Mouse (Mus musculus) stomach, embryonic 16.5 days (tissue): Measurements from ENCODE around the gene Cnpy3. TPM values are rescaled to one million over a fixed set of nuclear protein-coding genes. Genes with fewer than 3 reads are reported as not detected.

ENCODE experiments used
- ATAC-seq: fragments of 200-750 bp; cut with Nextera tagmentation; 2 replicates; pipeline ENCODE4 v1.8.0; 2017; ENCODE audit warnings: moderate number of reproducible peaks, moderate TSS enrichment; ENCODE audit not compliant: insufficient read depth, low FRiP score
- H3K27ac ChIP-seq: fragments of 300-500 bp; sonication (generic); 2 replicates; pipeline ENCODE4 v1.5.1; 2014; ENCODE audit warnings: low read length
- H3K27me3 ChIP-seq: fragments of 300-500 bp; sonication (generic); 2 replicates; pipeline ENCODE4 v1.6.1; 2014; ENCODE audit warnings: low read length, control low read depth, mixed read lengths; ENCODE audit not compliant: control insufficient read depth, insufficient read depth
- H3K36me3 ChIP-seq: fragments of 300-500 bp; sonication (generic); 2 replicates; pipeline ENCODE4 v1.6.1; 2014; ENCODE audit warnings: low read length; ENCODE audit not compliant: control insufficient read depth, insufficient read depth
- H3K4me1 ChIP-seq: fragments of 300-500 bp; sonication (generic); 2 replicates; pipeline ENCODE4 v1.6.1; 2014; ENCODE audit warnings: low read length, control low read depth, mixed read lengths; ENCODE audit not compliant: control insufficient read depth, insufficient read depth
- H3K4me2 ChIP-seq: fragments of 300-500 bp; sonication (generic); 2 replicates; pipeline ENCODE4 v1.6.1; 2014; ENCODE audit warnings: low read depth, low read length, mixed read lengths
- H3K4me3 ChIP-seq: fragments of 300-500 bp; sonication (generic); replicated peaks from 2 replicates; pipeline ENCODE4 v1.5.1; 2014; ENCODE audit warnings: mild to moderate bottlenecking, low read length
- H3K9ac ChIP-seq: fragments of 300-500 bp; sonication (generic); 2 replicates; pipeline ENCODE4 v1.6.1; 2014; ENCODE audit warnings: low read length
- H3K9me3 ChIP-seq: fragments of 300-500 bp; sonication (generic); replicated peaks from 2 replicates; pipeline ENCODE4 v1.6.1; 2016; ENCODE audit warnings: low read length, control low read depth; ENCODE audit not compliant: control insufficient read depth
- WGBS: fragments of 180-500 bp; shearing (Covaris S2); extraction: QIAGEN DNeasy Blood & Tissue Kit; methylation state at CpG from one replicate; pipeline ENCODE4 v1.1.7; 2014; 5-methylcytosine and 5-hydroxymethylcytosine counted together
- polyA plus RNA-seq: library from polyadenylated mRNA; unstranded; fragments of >200 nt; fragmentation: Nextera tagmentation; extraction: Ambion mirVana; gene quantifications from 2 replicates; pipeline ENCODE4 v1.2.1, GENCODE M21; 2015

Cnpy3 gene
- polyA plus RNA-seq, 1 experiment from 2014 or later = 70.7 TPM

DNA sequence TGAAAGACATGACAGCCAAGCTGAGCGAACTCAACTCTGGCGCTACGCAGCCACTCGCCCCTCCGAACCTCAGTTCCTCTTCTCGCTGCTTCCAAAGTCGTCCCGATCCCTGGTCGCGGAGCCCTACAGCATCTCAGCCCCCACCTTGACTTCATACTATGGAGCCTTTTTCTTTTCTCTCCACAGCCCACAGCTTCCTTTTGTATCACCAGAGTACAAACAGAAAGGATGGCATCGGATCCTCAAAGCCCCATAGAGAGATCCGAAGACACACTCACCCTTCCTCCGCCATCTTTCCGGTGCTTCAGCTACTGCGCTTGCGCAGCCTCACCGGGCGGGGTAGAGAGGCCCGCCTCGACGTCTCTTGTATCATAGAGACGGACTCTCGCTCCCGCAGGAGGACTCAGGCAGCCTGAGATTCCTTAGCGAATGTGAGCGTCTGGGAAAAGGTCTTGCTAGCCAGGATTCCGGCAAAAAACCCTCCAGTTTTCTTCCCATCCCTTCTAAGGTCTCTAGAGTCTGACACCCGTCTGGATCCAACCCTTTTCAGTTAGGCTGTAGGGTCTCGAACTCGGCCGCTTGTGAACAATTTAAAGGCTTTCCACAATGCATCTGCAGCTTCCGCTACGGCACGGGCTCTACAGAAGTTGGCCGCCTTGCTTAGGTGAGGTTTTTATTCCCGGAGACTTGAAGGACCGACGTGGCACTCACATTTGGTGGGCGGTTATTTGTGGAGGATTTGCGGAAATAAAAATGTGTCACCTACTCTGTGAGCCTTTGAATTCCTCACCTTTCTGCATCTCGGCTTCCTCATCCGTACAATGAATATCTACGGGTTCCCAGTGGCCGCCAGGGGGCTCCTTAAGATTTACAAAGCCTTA, 30.6 kb upstream of the Cnpy3 start, which contains the start of gene Rpl7l1:
Gene Rpl7l1, minus strand, starts transcription at position 332 of the 881 bp plus-strand sequence.
- peaks cover 26% of the 10 kb centered on the region for H3K36me3 ChIP-seq
- peak within 1 kb of the TSS; percentile 85 for H3K27ac ChIP-seq
- ATAC-seq = peak; percentile 97
- peak within 1 kb of the TSS; percentile 67 for H3K4me3 ChIP-seq
- H3K4me2 ChIP-seq = peak within 1 kb of the TSS; percentile 75
- under 1% methylated on average over 44 of the region's 44 CpGs for WGBS
- peak within 1 kb of the TSS; percentile 80 for H3K9ac ChIP-seq
- H3K9me3 ChIP-seq = no peaks in the 10 kb centered on the region
- H3K27me3 ChIP-seq = no peaks in the 10 kb centered on the region
- H3K4me1 ChIP-seq = peaks cover 7% of the 10 kb centered on the region; the same call in 1 of the 2 replicates

DNA sequence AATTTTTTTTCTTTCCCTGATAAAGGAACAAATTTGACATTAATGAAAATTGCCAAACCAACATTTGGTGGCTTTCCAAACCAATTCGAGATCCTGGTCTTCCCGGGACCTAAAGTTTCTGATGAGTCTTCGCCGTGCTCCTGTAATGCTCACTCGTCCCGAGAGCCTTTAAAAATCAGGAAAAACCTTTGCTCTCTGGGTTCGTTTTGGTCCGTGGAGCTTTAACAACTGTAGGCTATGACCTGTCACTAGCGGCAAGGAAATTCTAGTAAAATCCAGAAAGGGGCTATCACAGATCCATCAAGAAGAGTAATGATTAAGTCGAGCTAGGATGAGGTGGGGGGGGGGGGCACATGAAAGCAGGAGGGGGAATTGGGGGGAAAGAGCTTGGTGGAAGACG, 29.9 kb upstream of the Cnpy3 start:
- no peaks in the 10 kb centered on the region for H3K27me3 ChIP-seq
- H3K4me1 ChIP-seq = peaks cover 7% of the 10 kb centered on the region; the same call in 1 of the 2 replicates
- peak overlapping the region; percentile 81 for H3K27ac ChIP-seq
- H3K4me3 ChIP-seq = peak overlapping the region; percentile 67
- peak overlapping the region; percentile 75 for H3K4me2 ChIP-seq
- H3K9me3 ChIP-seq = no peaks in the 10 kb centered on the region
- H3K36me3 ChIP-seq = peaks cover 33% of the 10 kb centered on the region
- WGBS = 3% methylated on average over 11 of the region's 11 CpGs
- peak overlapping the region; percentile 79 for H3K9ac ChIP-seq
- ATAC-seq = no peak

DNA sequence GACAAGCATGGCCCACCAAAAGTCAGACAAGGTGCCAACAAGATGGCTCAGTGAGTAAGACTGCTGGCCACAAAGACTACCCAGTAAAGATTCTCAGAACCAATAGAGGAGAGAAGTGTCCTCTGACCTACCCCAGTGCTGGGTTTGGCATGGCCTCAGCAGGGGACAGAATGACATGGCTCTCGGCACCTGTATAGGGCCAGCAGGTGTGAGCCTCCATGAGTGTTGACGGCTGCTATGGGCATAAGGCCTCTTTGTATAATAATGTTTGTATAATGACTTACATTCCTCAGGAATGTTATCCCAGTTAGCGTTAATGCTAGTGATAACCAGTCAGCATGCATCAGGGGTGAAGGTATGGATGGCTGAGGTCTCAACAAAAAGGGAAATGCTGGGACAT, 24.1 kb upstream of the Cnpy3 start:
- 38% methylated on average over 3 of the region's 3 CpGs for WGBS
- Histone ChIP-seq H3K4me1 (peaks cover 18% of the 10 kb centered on the region), H3K9ac (no peak overlapping the region), H3K36me3 (peaks cover 44% of the 10 kb centered on the region), H3K27me3 (no peaks in the 10 kb centered on the region), H3K27ac (peak overlapping the region; percentile 26; the same call in 1 of the 2 replicates), H3K4me2 (no peak overlapping the region), H3K9me3 (no peaks in the 10 kb centered on the region), H3K4me3 (no peak overlapping the region)
- no peak for ATAC-seq

DNA sequence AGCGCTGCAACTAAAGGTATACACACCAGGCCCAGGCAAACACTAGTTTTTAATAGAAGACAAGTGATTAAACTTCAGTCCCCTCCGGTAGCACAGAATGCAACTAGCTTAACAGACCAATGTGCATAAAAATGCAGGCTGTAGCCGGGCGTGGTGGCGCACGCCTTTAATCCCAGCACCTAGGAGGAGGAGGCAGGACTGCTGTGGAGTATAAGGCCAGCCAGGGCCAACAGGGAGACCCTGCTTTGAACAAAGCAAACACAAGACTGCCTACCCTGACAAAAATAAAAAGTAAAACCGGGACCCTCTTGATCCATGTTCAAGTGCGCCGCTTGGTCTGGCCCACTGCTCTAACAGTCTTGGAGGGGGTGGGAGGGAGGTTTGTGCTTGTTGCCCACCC, 23.1 kb upstream of the Cnpy3 start:
- H3K36me3 ChIP-seq = peaks cover 40% of the 10 kb centered on the region
- H3K27me3 ChIP-seq = no peaks in the 10 kb centered on the region
- no peaks in the 10 kb centered on the region for H3K9me3 ChIP-seq
- no peak overlapping the region for H3K9ac ChIP-seq
- H3K4me2 ChIP-seq = no peak overlapping the region
- WGBS = 88% methylated on average over 9 of the region's 9 CpGs
- no peak for ATAC-seq
- no peak overlapping the region for H3K4me3 ChIP-seq
- no peak overlapping the region; the same call in 1 of the 2 replicates for H3K27ac ChIP-seq
- peaks cover 16% of the 10 kb centered on the region for H3K4me1 ChIP-seq

DNA sequence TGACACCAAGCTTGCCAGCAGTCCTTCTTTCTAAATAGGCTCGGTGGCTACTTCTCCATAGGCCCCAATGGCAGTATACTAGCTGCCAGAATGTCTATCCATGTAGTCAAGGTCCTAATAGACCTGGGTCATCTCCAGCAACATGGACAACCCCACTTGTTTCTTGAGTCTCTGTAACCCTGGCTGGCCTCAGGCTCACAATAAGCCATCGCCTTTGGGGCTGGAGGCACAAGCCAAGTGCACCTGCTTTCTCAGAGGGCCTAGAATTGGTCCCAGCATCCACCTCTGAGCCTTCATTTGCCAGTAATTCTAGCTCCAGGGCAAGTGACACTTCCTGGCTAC, 22.1 kb upstream of the Cnpy3 start:
- Histone ChIP-seq H3K36me3 (peaks cover 33% of the 10 kb centered on the region), H3K4me2 (peak overlapping the region; percentile 79), H3K27ac (no peak overlapping the region), H3K9ac (peak overlapping the region; percentile 55; the same call in 1 of the 2 replicates), H3K4me1 (peaks cover 16% of the 10 kb centered on the region), H3K27me3 (no peaks in the 10 kb centered on the region), H3K4me3 (peak overlapping the region; percentile 92; the same call in 1 of the 2 replicates), H3K9me3 (no peaks in the 10 kb centered on the region)
- ATAC-seq = no peak
- WGBS = 45% methylated on average over 2 of the region's 2 CpGs

DNA sequence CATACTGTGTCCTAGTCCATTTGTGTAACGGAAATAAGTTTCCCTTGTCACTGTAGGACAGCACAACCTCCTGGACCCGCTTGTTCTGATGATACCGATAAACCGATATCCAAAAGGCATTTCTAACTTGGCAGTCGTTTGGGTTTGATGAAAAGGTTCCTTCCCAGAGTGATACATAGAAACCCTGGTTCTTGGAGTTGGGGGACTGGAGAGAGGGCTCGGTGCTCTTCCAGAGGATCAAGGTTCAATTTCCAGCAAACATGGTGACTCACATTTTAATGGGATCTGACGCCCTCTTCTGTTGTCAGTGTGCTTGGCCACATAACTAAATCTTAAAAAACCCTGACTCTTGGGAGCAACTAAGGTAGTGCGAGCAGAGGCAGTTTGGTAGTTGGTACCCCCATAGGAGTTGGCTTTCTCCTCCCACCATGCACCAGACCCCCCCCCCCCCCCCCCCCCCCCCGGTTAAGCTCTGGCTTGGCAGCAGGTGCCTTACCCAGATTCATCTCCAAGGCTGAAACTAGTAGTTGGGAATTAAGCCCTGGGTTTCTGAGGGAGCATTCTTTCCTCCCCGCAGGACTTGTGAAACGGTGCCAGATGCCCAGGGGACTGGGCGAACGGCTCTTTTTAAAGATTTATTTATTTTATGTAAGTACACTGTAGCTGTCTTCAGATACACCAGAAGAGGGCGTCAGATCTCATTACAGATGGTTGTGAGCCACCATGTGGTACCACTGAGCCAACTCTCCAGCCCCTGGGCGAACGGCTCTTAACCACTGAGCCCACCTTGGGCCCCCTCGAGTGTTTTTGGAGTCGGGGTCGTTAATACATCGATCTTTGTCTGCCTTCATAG, 21.5 kb upstream of the Cnpy3 start:
- H3K4me3 ChIP-seq = peak overlapping the region; percentile 92
- peak overlapping the region; percentile 79 for H3K4me2 ChIP-seq
- peaks cover 16% of the 10 kb centered on the region for H3K4me1 ChIP-seq
- ATAC-seq = 0 out of 2 replicates have a peak, but pooled peaks have one; percentile 5
- H3K27ac ChIP-seq = peak overlapping the region; percentile 93
- H3K27me3 ChIP-seq = no peaks in the 10 kb centered on the region
- 8% methylated on average over 19 of the region's 20 CpGs for WGBS
- H3K36me3 ChIP-seq = peaks cover 28% of the 10 kb centered on the region; the same call in 1 of the 2 replicates
- H3K9me3 ChIP-seq = no peaks in the 10 kb centered on the region
- H3K9ac ChIP-seq = peak overlapping the region; percentile 88

DNA sequence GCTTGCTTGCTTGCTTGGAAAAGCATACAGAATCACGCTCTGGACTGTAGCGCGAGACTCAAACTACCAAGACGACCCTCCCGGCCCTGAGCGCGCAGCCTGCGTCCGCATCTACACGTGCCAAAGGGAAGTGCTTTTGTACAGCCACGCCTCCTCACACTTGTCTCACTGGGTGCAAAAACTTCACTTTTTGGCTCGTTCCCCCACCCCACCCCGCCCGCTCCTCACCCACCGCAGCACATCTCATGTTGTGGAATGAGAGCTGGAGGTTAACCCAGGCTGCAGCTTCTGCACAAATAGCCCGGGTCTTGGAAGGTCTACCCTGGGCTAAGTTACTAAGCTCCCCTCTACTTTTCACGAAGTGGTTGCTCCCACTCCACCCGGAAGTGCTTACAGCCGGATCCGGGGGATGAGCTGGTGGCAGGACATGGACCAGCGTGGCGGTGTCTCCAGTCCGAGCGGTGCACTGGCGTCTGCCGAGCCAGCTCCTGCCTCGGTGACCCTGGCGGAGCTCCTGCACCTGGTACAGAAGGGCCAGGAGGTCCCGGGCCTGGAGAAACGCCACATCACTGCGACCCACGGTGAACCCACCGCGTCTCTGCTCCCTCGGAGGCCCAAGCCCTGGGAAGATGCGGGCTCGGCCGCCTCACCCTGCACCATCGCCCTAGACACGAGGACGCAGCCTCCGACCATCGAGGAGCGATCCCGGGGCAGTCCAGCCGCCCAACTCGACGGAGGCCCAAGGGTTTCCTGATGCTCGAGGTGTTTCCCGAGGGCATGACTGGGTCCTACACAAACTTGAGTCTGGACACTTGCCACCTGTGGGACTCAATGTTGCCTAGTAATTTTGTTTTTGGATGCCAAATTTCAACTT, 20.6 kb upstream of the Cnpy3 start, which contains the start of gene 2310039H08Rik:
Gene 2310039H08Rik, plus strand, starts transcription at position 232 of the 874 bp plus-strand sequence.
- H3K9me3 ChIP-seq = no peaks in the 10 kb centered on the region
- H3K9ac ChIP-seq = peak within 1 kb of the TSS; percentile 88
- peaks cover 16% of the 10 kb centered on the region for H3K4me1 ChIP-seq
- under 1% methylated on average over 50 of the region's 50 CpGs for WGBS
- peak; percentile 89 for ATAC-seq
- no peaks in the 10 kb centered on the region for H3K27me3 ChIP-seq
- peak within 1 kb of the TSS; percentile 92 for H3K4me3 ChIP-seq
- peak within 1 kb of the TSS; percentile 79 for H3K4me2 ChIP-seq
- peak within 1 kb of the TSS; percentile 93 for H3K27ac ChIP-seq
- peaks cover 19% of the 10 kb centered on the region; the same call in 1 of the 2 replicates for H3K36me3 ChIP-seq

DNA sequence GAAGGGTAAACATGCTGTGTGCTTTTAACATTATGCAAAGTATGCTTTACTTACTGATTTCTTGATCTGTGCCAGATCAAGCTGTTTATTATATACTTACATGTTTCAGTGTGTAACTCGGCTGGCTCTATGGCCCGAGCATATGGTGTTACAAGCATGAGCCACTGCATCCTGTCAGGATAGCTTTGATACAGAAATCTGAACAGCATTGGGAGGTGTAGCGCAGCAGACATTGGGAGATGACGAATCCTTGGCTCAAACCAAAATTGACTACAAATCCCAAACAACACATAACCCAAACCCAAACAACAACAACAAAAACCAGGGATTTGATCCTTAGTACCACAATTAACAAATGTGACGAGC, 20.0 kb upstream of the Cnpy3 start:
- Histone ChIP-seq H3K9ac (peak overlapping the region; percentile 88), H3K36me3 (peaks cover 13% of the 10 kb centered on the region; the same call in 1 of the 2 replicates), H3K4me3 (peak overlapping the region; percentile 92), H3K4me2 (peak overlapping the region; percentile 79), H3K27me3 (no peaks in the 10 kb centered on the region), H3K9me3 (no peaks in the 10 kb centered on the region), H3K27ac (peak overlapping the region; percentile 93), H3K4me1 (peaks cover 16% of the 10 kb centered on the region)
- ATAC-seq = no peak
- 4% methylated on average over 5 of the region's 5 CpGs for WGBS
